Mouse (Mus musculus) ES-E14 (cell line): ENCODE results near the gene Tekt5. TPM values are rescaled to one million over a fixed set of nuclear protein-coding genes. Genes with fewer than 3 reads are reported as not detected.

ENCODE experiments used
- DNase-seq: peaks from one replicate; pipeline ENCODE4 v3.0.0-alpha.2; 2013; ENCODE audit warnings: low read depth, low spot score
- H3K27ac ChIP-seq: 2 replicates; pipeline ENCODE4 v1.5.1; 2012; ENCODE audit warnings: low read depth, mild to moderate bottlenecking, low read length, moderate library complexity, mixed read lengths; ENCODE audit not compliant: poor library complexity, insufficient read depth, severe bottlenecking
- H3K36me3 ChIP-seq: 2 replicates; pipeline ENCODE4 v1.6.1; 2012; ENCODE audit warnings: mild to moderate bottlenecking, low read length, moderate library complexity, mixed read lengths; ENCODE audit not compliant: control insufficient read depth, poor library complexity, insufficient read depth, severe bottlenecking
- H3K4me1 ChIP-seq, 2 experiments: fragments of 150-350 bp in 1 of 2; sonication (generic) in 1 of 2; 2 replicates each; pipeline ENCODE4 v1.6.1; 2012; ENCODE audit warnings: low read length in 2 of 2, mild to moderate bottlenecking in 1 of 2, mixed read lengths in 1 of 2; ENCODE audit not compliant: control insufficient read depth in 2 of 2, insufficient read depth in 2 of 2, poor library complexity in 1 of 2
- H3K4me3 ChIP-seq, 2 experiments: fragments of 150-350 bp in 1 of 2; sonication (generic) in 1 of 2; 2 replicates each; pipeline ENCODE4 v1.5.1; 2012; ENCODE audit warnings: low read length in 2 of 2, low read depth in 1 of 2, mild to moderate bottlenecking in 1 of 2, mixed read lengths in 1 of 2; ENCODE audit not compliant: insufficient read depth in 1 of 2, poor library complexity in 1 of 2, severe bottlenecking in 1 of 2
- H3K9ac ChIP-seq: 2 replicates; pipeline ENCODE4 v1.6.1; 2012; ENCODE audit warnings: low read depth, mild to moderate bottlenecking, low read length, mixed read lengths; ENCODE audit not compliant: poor library complexity, insufficient read depth, severe bottlenecking
- H3K9me3 ChIP-seq: fragments of 150-350 bp; sonication (generic); 2 replicates; pipeline ENCODE4 v1.6.1; 2012; ENCODE audit warnings: low read depth, mild to moderate bottlenecking, low read length; ENCODE audit not compliant: control insufficient read depth, insufficient read depth
- CHD2 ChIP-seq: IDR thresholded peaks from 2 replicates; pipeline ENCODE4 v1.6.1; 2014; ENCODE audit warnings: mild to moderate bottlenecking, low read depth, low read length, inconsistent platforms
- HCFC1 ChIP-seq: IDR thresholded peaks from 2 replicates; pipeline ENCODE4 v1.6.1; 2012; ENCODE audit warnings: low read length, inconsistent platforms, borderline replicate concordance; ENCODE audit not compliant: insufficient read depth
- MAFK ChIP-seq: IDR thresholded peaks from 2 replicates; pipeline ENCODE4 v1.6.1; 2014; ENCODE audit warnings: mild to moderate bottlenecking, low read depth, low read length, inconsistent platforms; ENCODE audit not compliant: insufficient read depth
- ZC3H11A ChIP-seq: IDR thresholded peaks from 2 replicates; pipeline ENCODE4 v1.6.1; 2012; ENCODE audit warnings: low read depth, mild to moderate bottlenecking, inconsistent platforms, low read length, borderline replicate concordance
- ZNF384 ChIP-seq: IDR thresholded peaks from 2 replicates; pipeline ENCODE4 v1.6.1; 2012; ENCODE audit warnings: low read depth, low read length, inconsistent platforms
- in situ Hi-C, 2 experiments: fragments of 600-800 bp; cut with MboI; formaldehyde crosslinking; loops; one replicate each; pipeline ENCODE4 v1.15.1; 2025; ENCODE audit warnings: low sequenced_read_pairs in 2 of 2, inconsistent platforms in 1 of 2; ENCODE audit not compliant: unreplicated experiment in 2 of 2
- total RNA-seq: library from RNA; depleted of rRNA; stranded (reverse); fragments of 300-350 nt; gene quantifications from 2 replicates; pipeline ENCODE4 v1.2.3, GENCODE M21; 2012

Gene Tekt5
- total RNA-seq, 1 experiment: 0.22 TPM

GRCm38 (mm10) chr16:10388634-10389365 lies 6.5 kb downstream of the Tekt5 start:
- Histone ChIP-seq H3K4me3 (no peak overlapping the region), H3K9ac (no peak overlapping the region), H3K36me3 (no peaks in the 10 kb centered on the region), H3K27ac (no peak overlapping the region), H3K4me1 (peaks cover 0 to 4% of the 10 kb centered on the region in 2 experiments; a peak in 1 of 4 replicates), H3K9me3 (no peaks in the 10 kb centered on the region)
- TF ChIP-seq ZNF384: no peak
- in situ Hi-C loops: loop anchor here in 1 of 2 experiments (25.0 kb wide), 1 partner anchor 301 kb away; no protein-coding TSS in a partner anchor
- DNase-seq: no peak

GRCm38 (mm10) chr16:10385261-10385660 lies 10.0 kb downstream of the Tekt5 start:
- no peak for DNase-seq
- no peak overlapping the region for H3K4me3 ChIP-seq
- no peak overlapping the region for H3K9ac ChIP-seq
- peaks cover 0 to 4% of the 10 kb centered on the region in 2 experiments; a peak in 1 of 4 replicates for H3K4me1 ChIP-seq
- no peak overlapping the region for H3K27ac ChIP-seq
- H3K36me3 ChIP-seq: no peaks in the 10 kb centered on the region
- no peaks in the 10 kb centered on the region for H3K9me3 ChIP-seq
- in situ Hi-C loops: loop anchor here in 1 of 2 experiments (25.0 kb wide), 1 partner anchor 298 kb away; no protein-coding TSS in a partner anchor
- TF ChIP-seq MAFK (no peak), ZC3H11A (no peak), ZNF384 (no peak), CHD2 (no peak), HCFC1 (no peak)

GRCm38 (mm10) chr16:10384544-10384943 lies 10.7 kb downstream of the Tekt5 start:
- H3K9me3 ChIP-seq: no peaks in the 10 kb centered on the region
- H3K36me3 ChIP-seq: no peaks in the 10 kb centered on the region
- DNase-seq: no peak
- no peak overlapping the region for H3K9ac ChIP-seq
- H3K4me3 ChIP-seq: 0 out of 4 replicates have a peak overlapping the region, but pooled peaks of 1 of the 2 experiments have one; percentile 30
- in situ Hi-C loops: loop anchor here in 1 of 2 experiments (25.0 kb wide), 1 partner anchor 297 kb away; no protein-coding TSS in a partner anchor
- TF ChIP-seq CHD2: no peak
- no peak for TF ChIP-seq ZNF384
- TF ChIP-seq MAFK: no peak
- TF ChIP-seq HCFC1: no peak
- no peak for TF ChIP-seq ZC3H11A
- H3K27ac ChIP-seq: no peak overlapping the region
- H3K4me1 ChIP-seq: peaks cover 0 to 4% of the 10 kb centered on the region in 2 experiments; a peak in 1 of 4 replicates

GRCm38 (mm10) chr16:10384060-10384497 lies 11.2 kb downstream of the Tekt5 start:
- no peak for TF ChIP-seq HCFC1
- TF ChIP-seq ZC3H11A: no peak
- no peak for TF ChIP-seq MAFK
- Histone ChIP-seq H3K36me3 (no peaks in the 10 kb centered on the region), H3K9ac (no peak overlapping the region), H3K27ac (no peak overlapping the region), H3K4me1 (peaks cover 0 to 4% of the 10 kb centered on the region in 2 experiments; a peak in 1 of 4 replicates), H3K4me3 (peak overlapping the region in 1 of 2 experiments; percentile 30; a peak in 1 of 4 replicates), H3K9me3 (no peaks in the 10 kb centered on the region)
- DNase-seq: no peak
- in situ Hi-C loops: loop anchor here in 1 of 2 experiments (25.0 kb wide), 1 partner anchor 297 kb away; no protein-coding TSS in a partner anchor

- in situ Hi-C loops: loop anchor here in 1 of 2 experiments (25.0 kb wide), 1 partner anchor 292 kb away; no protein-coding TSS in a partner anchor
- TF ChIP-seq ZNF384 (no peak), CHD2 (no peak), HCFC1 (no peak), MAFK (no peak), ZC3H11A (no peak)
These were observed 15.8 kb downstream of the Tekt5 start for GRCm38 (mm10) chr16:10379531-10379930.

More at GRCm38 (mm10) chr16:10379531-10379930, 15.8 kb downstream of the Tekt5 start:
- Histone ChIP-seq H3K4me3 (no peak overlapping the region), H3K36me3 (no peaks in the 10 kb centered on the region), H3K9ac (no peak overlapping the region), H3K4me1 (peaks cover 7% of the 10 kb centered on the region in 2 experiments; a peak in 3 of 4 replicates), H3K9me3 (no peaks in the 10 kb centered on the region), H3K27ac (no peak overlapping the region)
- DNase-seq: no peak
